Mouse (Mus musculus) adrenal gland, adult 18-20 months (tissue): ENCODE measurements around the gene Sptbn1. TPM values are rescaled to one million over a fixed set of nuclear protein-coding genes. Genes with fewer than 3 reads are reported as not detected.
A peak's percentile ranks its signal among the peaks of the same experiment; 100 is the strongest.

Source experiments
- DNase-seq, 2 experiments: peaks; one replicate each; pipeline ENCODE4 v3.0.0; 2021 to 2022; ENCODE audit warnings: low spot score in 2 of 2
- long read RNA-seq, 2 experiments: library from polyadenylated mRNA; stranded (forward); transcript quantifications; one replicate each; pipeline ENCODE4 v2.0.0; 2021
- total RNA-seq, 2 experiments: library from RNA; stranded (reverse); gene quantifications; 1 replicate in 1 of 2; 2 replicates in 1 of 2; pipeline ENCODE4 v1.2.3; 2021

Gene Sptbn1
- 100 to 1,000 TPM; 265 to 300 TPM for total RNA-seq
- long read RNA-seq, experiment 1, full-length matches to known transcripts: 3 of 27 reads
- long read RNA-seq, experiment 1, partial matches to known transcripts: 24 of 27 reads
- long read RNA-seq, experiment 1, other reads (novel, unspliced or antisense): 0 of 27 reads
- long read RNA-seq, experiment 2, full-length matches to known transcripts: 3 of 103 reads
- long read RNA-seq, experiment 2, partial matches to known transcripts: 93 of 103 reads
- long read RNA-seq, experiment 2, other reads (novel, unspliced or antisense): 7 of 103 reads

GRCm38 (mm10) chr11:30267892-30268647 is at the start of gene Sptbn1:
Sptbn1 (minus strand) TSS chr11:30268175.
- peak; percentile 88 to 94 for DNase-seq

DNA sequence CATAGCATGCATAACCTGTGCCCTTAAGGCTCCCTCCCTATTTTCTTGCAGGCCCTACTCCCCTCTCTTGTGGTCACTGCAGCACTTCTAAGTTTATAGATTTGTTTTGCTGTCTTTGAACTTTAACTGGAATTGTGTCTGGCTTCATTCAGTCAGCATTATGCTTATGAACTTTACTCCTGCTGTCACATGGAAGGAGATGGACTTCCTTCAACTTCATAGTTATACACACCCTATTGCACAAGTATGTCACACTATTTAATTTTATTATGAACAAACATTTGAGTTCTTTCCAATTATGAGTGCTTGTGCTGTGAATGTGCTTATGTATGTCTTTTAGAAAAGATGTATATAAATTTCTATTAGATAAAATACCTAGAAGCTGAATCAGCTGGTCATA is 26.3 kb upstream of the Sptbn1 start:
- DNase-seq: no peak

- DNase-seq: no peak
These were observed 24.5 kb upstream of the Sptbn1 start for GRCm38 (mm10) chr11:30292221-30293160.

- peak in 1 of 2 experiments; percentile 33 for DNase-seq
These were observed 23.2 kb upstream of the Sptbn1 start for GRCm38 (mm10) chr11:30291155-30291554.

GRCm38 (mm10) chr11:30289470-30290431 is 21.8 kb upstream of the Sptbn1 start:
- DNase-seq: no peak

DNA sequence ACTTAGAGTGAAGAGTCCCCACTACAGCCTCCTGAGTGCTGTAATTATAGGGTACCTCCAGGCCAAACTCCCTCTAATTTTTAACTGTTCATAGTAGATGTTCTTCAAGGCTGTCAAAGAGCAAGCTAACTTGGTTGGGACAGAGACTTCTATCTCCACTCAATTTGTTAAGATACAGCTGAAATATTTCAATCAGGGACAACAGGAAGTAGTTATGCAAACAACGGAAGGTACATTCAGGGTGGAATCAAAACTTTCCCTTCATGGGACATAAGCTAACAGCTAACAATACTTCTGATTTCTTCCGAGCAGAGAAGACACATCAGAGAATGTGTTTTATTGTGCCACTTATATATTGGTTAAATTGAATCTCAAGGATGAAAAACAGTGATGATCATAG is 20.1 kb upstream of the Sptbn1 start:
- DNase-seq: no peak

DNA sequence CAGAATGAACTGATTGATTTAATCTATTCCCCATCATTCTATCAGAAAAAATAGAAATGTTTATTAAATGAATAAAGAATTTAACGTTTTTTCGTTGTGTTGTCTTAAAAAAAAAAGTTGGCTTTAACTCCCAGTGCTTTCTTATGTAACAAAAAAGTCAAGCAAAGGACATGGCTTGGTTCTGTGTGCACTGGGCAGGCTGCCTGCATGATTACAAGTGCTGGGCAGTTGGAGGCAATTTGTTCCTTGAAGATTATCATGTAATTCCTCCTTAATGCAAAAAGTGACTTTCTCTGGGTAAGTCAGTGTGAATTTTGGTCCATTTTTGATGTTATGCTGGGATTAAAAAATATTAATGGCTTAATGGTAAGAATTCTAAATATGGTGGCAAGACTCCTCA is 15.7 kb upstream of the Sptbn1 start:
- peak in 1 of 2 experiments; percentile 30 for DNase-seq

DNA sequence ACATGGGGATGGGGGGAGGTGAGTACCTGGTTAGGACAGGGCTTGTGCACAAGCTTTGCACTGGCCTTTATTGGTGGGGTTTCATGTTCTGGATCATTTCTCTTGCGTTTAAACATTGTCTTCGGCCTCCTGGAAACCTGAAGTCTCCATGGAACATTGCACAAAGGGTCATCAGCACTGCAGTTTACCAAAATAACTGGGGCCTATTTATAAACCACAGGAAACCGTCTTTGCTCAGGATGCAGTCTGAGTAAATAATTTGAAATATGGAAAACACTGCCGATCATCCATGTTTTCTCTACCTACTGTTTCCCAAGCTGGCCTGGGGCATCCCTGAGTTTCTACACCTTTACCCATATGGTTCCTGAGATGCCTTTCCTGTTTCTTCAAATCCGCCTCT is 13.1 kb upstream of the Sptbn1 start:
- DNase-seq: no peak

DNA sequence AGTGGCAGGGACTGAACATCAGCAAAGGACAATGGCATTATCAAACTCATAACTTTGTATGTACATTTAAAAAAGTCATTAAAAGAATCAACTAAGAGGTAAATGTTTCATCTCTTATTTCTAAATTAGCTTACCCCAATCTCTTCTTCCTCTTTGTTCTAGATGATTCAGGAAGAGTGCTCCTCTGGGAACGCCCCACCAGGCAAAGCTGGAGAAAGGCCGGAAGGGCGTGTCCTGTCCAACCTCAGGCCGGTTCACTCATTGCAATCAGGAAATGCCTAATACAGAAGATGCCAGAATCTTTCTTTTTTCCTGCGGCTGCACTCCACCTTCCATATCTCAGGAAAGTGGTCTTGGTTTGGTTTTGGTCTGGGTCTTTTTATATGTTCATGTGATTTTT is 11.3 kb upstream of the Sptbn1 start:
- DNase-seq: no peak

- no peak for DNase-seq
These were observed 7.6 kb upstream of the Sptbn1 start for GRCm38 (mm10) chr11:30275436-30276031.

- DNase-seq: no peak
These were observed 1.5 kb upstream of the Sptbn1 start for GRCm38 (mm10) chr11:30269524-30269923.

DNA sequence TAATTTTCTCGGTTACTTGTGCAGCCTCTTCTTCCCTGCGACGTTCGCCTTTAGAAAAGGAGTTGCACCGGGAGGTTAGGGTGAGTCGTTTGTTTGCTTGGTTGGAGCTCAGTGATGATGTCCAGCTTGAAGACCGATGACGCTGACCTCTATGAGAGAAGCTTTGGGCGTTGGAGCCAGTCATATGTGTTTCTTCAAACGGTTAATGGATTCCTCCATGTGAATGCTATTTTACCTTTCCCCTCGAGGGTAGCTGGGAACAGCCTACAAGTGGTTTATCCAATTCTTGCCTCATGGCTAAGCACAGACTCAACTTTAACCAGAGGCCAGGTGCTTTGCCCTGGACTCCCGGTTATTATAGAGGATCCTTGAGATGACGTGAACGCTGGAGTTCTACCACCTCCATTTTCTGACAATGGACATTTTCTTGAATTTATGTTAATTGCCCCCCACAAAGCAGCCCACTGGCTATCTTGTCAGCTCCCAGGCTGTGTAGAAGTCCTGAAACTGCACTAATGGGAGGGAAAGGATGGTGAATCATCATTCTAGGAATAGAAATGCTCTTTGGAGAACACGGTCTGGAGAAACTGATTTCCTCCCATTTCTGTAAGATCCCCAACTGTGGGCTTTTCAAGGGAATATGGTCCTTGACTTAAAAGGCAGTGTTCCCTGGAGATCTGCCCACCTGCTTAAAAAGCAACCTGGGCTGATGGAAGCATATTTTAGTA is 837 bp upstream of the Sptbn1 start:
- DNase-seq: no peak

- DNase-seq: peak; percentile 52 to 66
These were observed 711 bp downstream of the Sptbn1 start for GRCm38 (mm10) chr11:30267036-30267891.

DNA sequence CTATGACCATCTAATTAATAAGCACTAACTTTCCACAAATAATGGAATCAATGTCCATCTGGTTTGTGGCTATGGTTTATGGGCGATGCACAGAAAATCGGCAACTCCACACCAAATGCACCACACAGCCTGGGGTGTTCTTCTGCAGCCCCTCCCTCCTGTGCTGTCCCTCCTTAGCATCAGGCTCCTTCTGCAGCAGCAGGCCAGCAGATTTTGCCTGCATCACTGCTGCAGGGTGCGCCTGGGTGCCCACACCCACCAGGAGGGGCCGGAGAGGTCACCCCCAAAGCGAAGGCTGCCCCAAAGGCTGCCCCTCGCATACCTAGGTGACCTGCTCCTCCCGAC is 1.3 kb downstream of the Sptbn1 start:
- DNase-seq: no peak

DNA sequence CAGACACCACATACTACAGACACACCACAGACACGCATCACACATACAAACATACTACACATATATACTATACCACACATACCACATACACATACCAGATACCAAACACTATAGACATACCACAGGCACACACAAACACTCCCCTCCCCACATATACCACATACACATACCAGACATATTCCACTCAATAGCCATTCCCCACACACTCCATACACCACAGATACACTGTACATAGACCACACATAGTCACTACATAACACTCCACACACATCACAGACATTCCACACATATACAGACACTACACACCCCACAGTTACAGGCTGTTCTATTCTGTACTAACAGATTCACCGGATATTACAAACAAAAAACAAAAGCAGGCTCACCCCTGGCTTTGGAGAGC is 2.3 kb downstream of the Sptbn1 start:
- DNase-seq: no peak

DNA sequence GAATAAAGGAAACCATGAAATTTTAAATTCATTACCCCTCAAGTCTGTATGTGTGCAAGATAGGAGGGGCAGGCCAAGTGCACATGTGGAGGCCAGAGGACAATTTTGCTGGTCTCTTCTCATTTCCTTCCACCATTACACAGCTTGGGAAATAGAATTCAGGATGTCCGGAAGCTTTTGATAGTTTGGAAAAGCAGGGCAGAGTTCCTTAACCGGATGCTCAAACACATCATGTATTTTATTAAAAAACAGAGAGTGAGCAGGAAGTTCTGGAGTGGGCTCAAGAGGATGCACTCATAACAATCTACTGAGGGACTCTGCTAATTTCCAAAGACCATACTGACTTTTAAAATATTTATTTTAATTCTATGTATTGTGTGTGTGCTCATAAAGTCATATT is 4.3 kb downstream of the Sptbn1 start:
- DNase-seq: no peak

DNA sequence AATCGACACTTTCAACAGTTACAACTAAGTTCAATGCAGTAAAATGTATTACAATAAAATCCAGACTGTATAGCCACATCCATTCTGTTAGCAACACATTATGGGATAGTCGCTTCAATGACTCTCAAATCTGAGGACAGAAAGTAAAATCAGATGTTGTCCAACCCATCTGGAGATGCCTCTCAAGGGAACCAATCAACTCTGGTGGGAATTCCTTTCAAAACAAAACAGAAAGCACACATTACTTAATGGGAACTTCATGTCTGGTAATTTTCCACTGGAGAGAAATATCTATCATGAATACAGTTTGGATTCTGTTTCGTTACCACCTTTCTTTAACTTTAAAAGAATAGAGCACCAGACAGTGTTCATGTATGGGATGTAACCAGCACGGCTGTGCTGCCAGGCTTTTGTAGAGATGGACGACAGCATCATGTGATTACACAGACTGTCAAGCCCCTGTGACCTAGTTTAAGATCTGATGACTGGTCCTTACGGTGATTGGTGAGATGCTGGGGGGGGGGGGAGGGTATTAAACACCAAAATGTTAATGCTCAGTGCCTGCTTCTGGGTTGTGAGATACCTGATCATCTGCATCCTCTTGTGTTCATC is 9.1 kb downstream of the Sptbn1 start:
- DNase-seq: no peak

- peak in 1 of 2 experiments; percentile 52 for DNase-seq
These were observed 10.2 kb downstream of the Sptbn1 start for GRCm38 (mm10) chr11:30257812-30258211.
